Mouse (Mus musculus): ENCODE data around the gene Serpina3a. TPM values are rescaled to one million over a fixed set of nuclear protein-coding genes. Genes with fewer than 3 reads are reported as not detected.

The Serpina3a gene
- total RNA-seq, 2 experiments from 2014 or later = not detected

- no peak for ATAC-seq (replicated peaks; ENCODE audit: poor library complexity)
Observed at GRCm38 (mm10) chr12:104141506-104141905, 29.0 kb downstream of the Serpina3a start.

GRCm38 (mm10) chr12:104142427-104142826, 29.9 kb downstream of the Serpina3a start:
- ATAC-seq (replicated peaks; ENCODE audit: poor library complexity) = peak; percentile 88

GRCm38 (mm10) chr12:104143286-104143685, 30.8 kb downstream of the Serpina3a start:
- ATAC-seq (replicated peaks; ENCODE audit: poor library complexity) = no peak

GRCm38 (mm10) chr12:104145571-104145970, 33.0 kb downstream of the Serpina3a start:
- no peak for ATAC-seq (replicated peaks; ENCODE audit: poor library complexity)

- ATAC-seq (replicated peaks; ENCODE audit: poor library complexity) = no peak
Observed at GRCm38 (mm10) chr12:104151989-104152388, 39.5 kb downstream of the Serpina3a start.

- no peak for ATAC-seq (replicated peaks; ENCODE audit: poor library complexity)
Observed at GRCm38 (mm10) chr12:104153041-104153645, 40.6 kb downstream of the Serpina3a start.

- no peak for ATAC-seq (replicated peaks; ENCODE audit: poor library complexity)
Observed at GRCm38 (mm10) chr12:104153656-104154055, 41.1 kb downstream of the Serpina3a start, which contains the start of gene Serpina3c. Gene Serpina3c, minus strand, starts transcription at chr12:104153870.

Other genes starting within 250 kb of the Serpina3a start
- gene Serpina1a, start 249.2 kb upstream of the Serpina3a start, total RNA-seq (2015) = not detected in 2 replicates
- not detected in 2 replicates for gene Serpina1a, start 249.2 kb upstream of the Serpina3a start, total RNA-seq (2017)
- not detected in 2 replicates for gene Serpina1c, start 207.8 kb upstream of the Serpina3a start, total RNA-seq (2015)
- gene Serpina1c, start 207.8 kb upstream of the Serpina3a start, total RNA-seq (2017) = not detected in 2 replicates
- gene Serpina1e, start 153.7 kb upstream of the Serpina3a start, total RNA-seq (2015) = not detected in 2 replicates
- not detected in 2 replicates for gene Serpina1e, start 153.7 kb upstream of the Serpina3a start, total RNA-seq (2017)
- 0.22 TPM in 1 of 2 replicates, not detected in the other for gene Serpina11, start 122.8 kb upstream of the Serpina3a start, total RNA-seq (2015)
- gene Serpina11, start 122.8 kb upstream of the Serpina3a start, total RNA-seq (2017) = not detected in 2 replicates
- gene Serpina9, start 99.0 kb upstream of the Serpina3a start, total RNA-seq (2015) = not detected in 2 replicates
- gene Serpina9, start 99.0 kb upstream of the Serpina3a start, total RNA-seq (2017) = not detected in 2 replicates
- gene Serpina12, start 68.3 kb upstream of the Serpina3a start, total RNA-seq (2015) = 0.24 TPM in 1 of 2 replicates, not detected in the other
- gene Serpina12, start 68.3 kb upstream of the Serpina3a start, total RNA-seq (2017) = 0.30 TPM in 1 of 2 replicates, not detected in the other
- gene Serpina5, start 11.6 kb upstream of the Serpina3a start, total RNA-seq (2015) = not detected in 2 replicates
- not detected in 2 replicates for gene Serpina5, start 11.6 kb upstream of the Serpina3a start, total RNA-seq (2017)
- gene Serpina3b, start 15.3 kb downstream of the Serpina3a start, total RNA-seq (2015) = not detected in 2 replicates
- not detected in 2 replicates for gene Serpina3b, start 15.3 kb downstream of the Serpina3a start, total RNA-seq (2017)
- gene Serpina3c, start 41.1 kb downstream of the Serpina3a start, total RNA-seq (2015) = not detected in 2 replicates
- not detected in 2 replicates for gene Serpina3c, start 41.1 kb downstream of the Serpina3a start, total RNA-seq (2017)
- gene Serpina3f, start 101.8 kb downstream of the Serpina3a start, total RNA-seq (2015) = 1.7 and 2.1 TPM in 2 replicates
- gene Serpina3f, start 101.8 kb downstream of the Serpina3a start, total RNA-seq (2017) = 1.2 and 1.4 TPM in 2 replicates
- gene Serpina3g, start 123.5 kb downstream of the Serpina3a start, total RNA-seq (2015) = 14.9 and 26.9 TPM in 2 replicates
- 17.9 and 22.6 TPM in 2 replicates for gene Serpina3g, start 123.5 kb downstream of the Serpina3a start, total RNA-seq (2017)
- gene Serpina3i, start 150.4 kb downstream of the Serpina3a start, total RNA-seq (2015) = not detected in 2 replicates
- not detected in 2 replicates for gene Serpina3i, start 150.4 kb downstream of the Serpina3a start, total RNA-seq (2017)
- not detected in 2 replicates for gene Serpina3j, start 201.8 kb downstream of the Serpina3a start, total RNA-seq (2015)
- gene Serpina3j, start 201.8 kb downstream of the Serpina3a start, total RNA-seq (2017) = not detected in 2 replicates
- gene Serpina3k, start 225.8 kb downstream of the Serpina3a start, total RNA-seq (2015) = not detected in 2 replicates
- not detected in 2 replicates for gene Serpina3k, start 225.8 kb downstream of the Serpina3a start, total RNA-seq (2017)
- gene Serpina3m, start 225.8 kb downstream of the Serpina3a start, total RNA-seq (2015) = not detected in 2 replicates
- gene Serpina3m, start 225.8 kb downstream of the Serpina3a start, total RNA-seq (2017) = not detected in 2 replicates